Mouse (Mus musculus): ENCODE measurements around the gene Npy. TPM values are rescaled to one million over a fixed set of nuclear protein-coding genes. Genes with fewer than 3 reads are reported as not detected.

Npy gene
- polyA plus RNA-seq, 1 experiment from 2014 or later = 540 TPM

- H3K9ac ChIP-seq (replicated peaks; ENCODE audit: low read depth, low read length) = no peak overlapping the region
- H3K27ac ChIP-seq (ENCODE audit: low read depth, low read length) = 0 out of 2 replicates have a peak overlapping the region, but pooled peaks have one; percentile 10
- WGBS = 49% methylated on average over 8 of the region's 8 CpGs
- H3K4me1 ChIP-seq (ENCODE audit: control insufficient read depth, insufficient read depth, low read length) = no peaks in the 10 kb centered on the region
- no peaks in the 10 kb centered on the region for H3K36me3 ChIP-seq (ENCODE audit: control insufficient read depth, insufficient read depth, low read length)
- H3K27me3 ChIP-seq (ENCODE audit: control insufficient read depth, insufficient read depth, low read length) = no peaks in the 10 kb centered on the region
- H3K9me3 ChIP-seq (ENCODE audit: control insufficient read depth, low read length) = no peaks in the 10 kb centered on the region
- no peak for ATAC-seq (ENCODE audit: low read depth)
- H3K4me2 ChIP-seq (ENCODE audit: low read depth, low read length) = no peak overlapping the region
- H3K4me3 ChIP-seq (ENCODE audit: low read depth, low read length) = no peak overlapping the region
These were observed 18.4 kb upstream of the Npy start for GRCm38 (mm10) chr6:49804105-49804504.

- H3K9ac ChIP-seq (replicated peaks; ENCODE audit: low read depth, low read length) = no peak overlapping the region
- ATAC-seq (ENCODE audit: low read depth) = no peak
- H3K27me3 ChIP-seq (ENCODE audit: control insufficient read depth, insufficient read depth, low read length) = no peaks in the 10 kb centered on the region
These were observed 14.4 kb upstream of the Npy start for GRCm38 (mm10) chr6:49808076-49808475.

DNA sequence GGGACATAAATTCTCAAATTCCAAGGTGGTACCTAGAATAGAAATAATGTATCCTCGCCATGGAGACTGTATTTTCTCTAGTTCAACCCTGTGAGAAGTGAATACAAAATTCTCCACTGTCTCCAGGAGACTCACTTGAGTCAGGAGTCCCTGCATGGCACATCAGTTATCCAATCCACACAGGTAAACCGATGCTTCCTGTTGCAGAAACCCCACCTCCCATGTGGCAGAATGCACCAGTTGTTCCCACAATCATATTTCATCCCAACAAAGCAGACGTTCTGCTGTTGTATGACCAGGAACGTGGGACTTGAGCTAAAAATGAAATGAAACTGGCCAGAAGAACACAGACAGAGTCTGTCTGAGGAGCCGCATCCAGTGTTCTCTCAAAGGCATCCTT, 5.3 kb upstream of the Npy start:
- Histone ChIP-seq H3K27me3 (ENCODE audit: control insufficient read depth, insufficient read depth, low read length) (no peaks in the 10 kb centered on the region), H3K4me2 (ENCODE audit: low read depth, low read length) (no peak overlapping the region), H3K27ac (ENCODE audit: low read depth, low read length) (no peak overlapping the region), H3K4me1 (ENCODE audit: control insufficient read depth, insufficient read depth, low read length) (peaks cover 5% of the 10 kb centered on the region; the same call in 1 of the 2 replicates), H3K9me3 (ENCODE audit: control insufficient read depth, low read length) (no peaks in the 10 kb centered on the region), H3K36me3 (ENCODE audit: control insufficient read depth, insufficient read depth, low read length) (no peaks in the 10 kb centered on the region), H3K9ac (replicated peaks; ENCODE audit: low read depth, low read length) (no peak overlapping the region), H3K4me3 (ENCODE audit: low read depth, low read length) (no peak overlapping the region)
- 68% methylated on average over 5 of the region's 5 CpGs for WGBS
- no peak for ATAC-seq (ENCODE audit: low read depth)

More at GRCm38 (mm10) chr6:49808076-49808475, 14.4 kb upstream of the Npy start:
- peak overlapping the region; percentile 28; the same call in 1 of the 2 replicates for H3K4me2 ChIP-seq (ENCODE audit: low read depth, low read length)
- H3K27ac ChIP-seq (ENCODE audit: low read depth, low read length) = no peak overlapping the region
- H3K4me3 ChIP-seq (ENCODE audit: low read depth, low read length) = no peak overlapping the region
- no peaks in the 10 kb centered on the region for H3K9me3 ChIP-seq (ENCODE audit: control insufficient read depth, low read length)
- 22% methylated on average over 13 of the region's 13 CpGs for WGBS
- no peaks in the 10 kb centered on the region for H3K4me1 ChIP-seq (ENCODE audit: control insufficient read depth, insufficient read depth, low read length)
- no peaks in the 10 kb centered on the region for H3K36me3 ChIP-seq (ENCODE audit: control insufficient read depth, insufficient read depth, low read length)

- Histone ChIP-seq H3K4me2 (ENCODE audit: low read depth, low read length) (no peak overlapping the region), H3K9me3 (ENCODE audit: control insufficient read depth, low read length) (no peaks in the 10 kb centered on the region), H3K4me3 (ENCODE audit: low read depth, low read length) (no peak overlapping the region), H3K36me3 (ENCODE audit: control insufficient read depth, insufficient read depth, low read length) (no peaks in the 10 kb centered on the region), H3K27ac (ENCODE audit: low read depth, low read length) (no peak overlapping the region), H3K27me3 (ENCODE audit: control insufficient read depth, insufficient read depth, low read length) (no peaks in the 10 kb centered on the region), H3K4me1 (ENCODE audit: control insufficient read depth, insufficient read depth, low read length) (peaks cover 8% of the 10 kb centered on the region; the same call in 1 of the 2 replicates), H3K9ac (replicated peaks; ENCODE audit: low read depth, low read length) (no peak overlapping the region)
- WGBS = 73% methylated on average over 6 of the region's 6 CpGs
- no peak for ATAC-seq (ENCODE audit: low read depth)
These were observed 4.9 kb upstream of the Npy start for GRCm38 (mm10) chr6:49817625-49818024.

- Histone ChIP-seq H3K27me3 (ENCODE audit: control insufficient read depth, insufficient read depth, low read length) (peaks cover 11% of the 10 kb centered on the region), H3K9ac (replicated peaks; ENCODE audit: low read depth, low read length) (peak overlapping the region; percentile 46), H3K27ac (ENCODE audit: low read depth, low read length) (peak overlapping the region; percentile 70), H3K4me3 (ENCODE audit: low read depth, low read length) (peak overlapping the region; percentile 43), H3K4me2 (ENCODE audit: low read depth, low read length) (peak overlapping the region; percentile 72), H3K9me3 (ENCODE audit: control insufficient read depth, low read length) (no peaks in the 10 kb centered on the region), H3K4me1 (ENCODE audit: control insufficient read depth, insufficient read depth, low read length) (peaks cover 11% of the 10 kb centered on the region; the same call in 1 of the 2 replicates), H3K36me3 (ENCODE audit: control insufficient read depth, insufficient read depth, low read length) (no peaks in the 10 kb centered on the region)
- WGBS = under 1% methylated on average over 10 of the region's 10 CpGs
- ATAC-seq (ENCODE audit: low read depth) = peak; percentile 9; the same call in 1 of the 2 replicates
These were observed 341 bp downstream of the Npy start for GRCm38 (mm10) chr6:49822871-49823230.

- Histone ChIP-seq H3K27me3 (ENCODE audit: control insufficient read depth, insufficient read depth, low read length) (peaks cover 11% of the 10 kb centered on the region), H3K36me3 (ENCODE audit: control insufficient read depth, insufficient read depth, low read length) (no peaks in the 10 kb centered on the region), H3K4me3 (ENCODE audit: low read depth, low read length) (peak overlapping the region; percentile 43), H3K9ac (replicated peaks; ENCODE audit: low read depth, low read length) (no peak overlapping the region; the same call in 1 of the 2 replicates), H3K4me1 (ENCODE audit: control insufficient read depth, insufficient read depth, low read length) (peaks cover 11% of the 10 kb centered on the region; the same call in 1 of the 2 replicates), H3K27ac (ENCODE audit: low read depth, low read length) (peak overlapping the region; percentile 62), H3K9me3 (ENCODE audit: control insufficient read depth, low read length) (no peaks in the 10 kb centered on the region), H3K4me2 (ENCODE audit: low read depth, low read length) (peak overlapping the region; percentile 72; the same call in 1 of the 2 replicates)
- 9% methylated on average over 15 of the region's 15 CpGs for WGBS
- no peak for ATAC-seq (ENCODE audit: low read depth)
These were observed 861 bp downstream of the Npy start for GRCm38 (mm10) chr6:49823371-49823770.

GRCm38 (mm10) chr6:49823821-49824220, 1.3 kb downstream of the Npy start:
- WGBS = 14% methylated on average over 2 of the region's 2 CpGs
- H3K36me3 ChIP-seq (ENCODE audit: control insufficient read depth, insufficient read depth, low read length) = no peaks in the 10 kb centered on the region
- H3K4me2 ChIP-seq (ENCODE audit: low read depth, low read length) = peak overlapping the region; percentile 19; the same call in 1 of the 2 replicates
- H3K27ac ChIP-seq (ENCODE audit: low read depth, low read length) = peak overlapping the region; percentile 62
- peak overlapping the region; percentile 43 for H3K4me3 ChIP-seq (ENCODE audit: low read depth, low read length)
- no peaks in the 10 kb centered on the region for H3K9me3 ChIP-seq (ENCODE audit: control insufficient read depth, low read length)
- H3K4me1 ChIP-seq (ENCODE audit: control insufficient read depth, insufficient read depth, low read length) = peaks cover 11% of the 10 kb centered on the region; the same call in 1 of the 2 replicates
- no peak overlapping the region; the same call in 1 of the 2 replicates for H3K9ac ChIP-seq (replicated peaks; ENCODE audit: low read depth, low read length)
- ATAC-seq (ENCODE audit: low read depth) = no peak
- peaks cover 11% of the 10 kb centered on the region for H3K27me3 ChIP-seq (ENCODE audit: control insufficient read depth, insufficient read depth, low read length)

DNA sequence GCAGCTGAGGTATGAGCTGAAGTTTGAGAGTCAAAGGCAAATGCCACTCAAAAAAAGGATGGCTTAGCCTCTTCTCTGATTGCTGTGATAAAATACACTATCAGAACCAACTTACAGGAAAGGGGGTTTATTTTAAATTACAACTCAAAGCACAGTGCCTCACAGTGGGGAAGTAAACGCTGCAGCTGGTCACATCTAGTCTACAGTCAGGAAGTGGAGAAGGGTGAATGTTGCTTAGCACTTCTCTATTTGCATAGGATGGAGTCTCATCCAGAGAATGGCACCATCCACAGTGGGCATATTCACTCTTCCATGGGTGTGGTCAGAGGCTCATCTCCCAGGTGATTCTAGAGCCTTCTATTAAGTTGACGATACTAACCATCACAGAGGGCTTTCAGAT, 9.1 kb downstream of the Npy start:
- H3K4me1 ChIP-seq (ENCODE audit: control insufficient read depth, insufficient read depth, low read length) = no peaks in the 10 kb centered on the region
- H3K9ac ChIP-seq (replicated peaks; ENCODE audit: low read depth, low read length) = no peak overlapping the region
- no peaks in the 10 kb centered on the region for H3K9me3 ChIP-seq (ENCODE audit: control insufficient read depth, low read length)
- H3K27ac ChIP-seq (ENCODE audit: low read depth, low read length) = no peak overlapping the region
- no peak for ATAC-seq (ENCODE audit: low read depth)
- H3K36me3 ChIP-seq (ENCODE audit: control insufficient read depth, insufficient read depth, low read length) = no peaks in the 10 kb centered on the region
- no peaks in the 10 kb centered on the region for H3K27me3 ChIP-seq (ENCODE audit: control insufficient read depth, insufficient read depth, low read length)
- no peak overlapping the region for H3K4me3 ChIP-seq (ENCODE audit: low read depth, low read length)
- WGBS = 80% methylated on average over 2 of the region's 2 CpGs
- H3K4me2 ChIP-seq (ENCODE audit: low read depth, low read length) = no peak overlapping the region

GRCm38 (mm10) chr6:49856830-49857229, 34.3 kb downstream of the Npy start:
- H3K9ac ChIP-seq (replicated peaks; ENCODE audit: low read depth, low read length) = no peak overlapping the region
- 57% methylated on average over 2 of the region's 2 CpGs for WGBS
- H3K36me3 ChIP-seq (ENCODE audit: control insufficient read depth, insufficient read depth, low read length) = no peaks in the 10 kb centered on the region
- no peaks in the 10 kb centered on the region for H3K4me1 ChIP-seq (ENCODE audit: control insufficient read depth, insufficient read depth, low read length)
- no peak overlapping the region for H3K4me2 ChIP-seq (ENCODE audit: low read depth, low read length)
- no peaks in the 10 kb centered on the region for H3K27me3 ChIP-seq (ENCODE audit: control insufficient read depth, insufficient read depth, low read length)
- no peak overlapping the region for H3K27ac ChIP-seq (ENCODE audit: low read depth, low read length)
- ATAC-seq (ENCODE audit: low read depth) = no peak
- no peak overlapping the region for H3K4me3 ChIP-seq (ENCODE audit: low read depth, low read length)
- H3K9me3 ChIP-seq (ENCODE audit: control insufficient read depth, low read length) = no peaks in the 10 kb centered on the region
